Mouse (Mus musculus): ENCODE results near the gene Zfp2. TPM values are rescaled to one million over a fixed set of nuclear protein-coding genes. Genes with fewer than 3 reads are reported as not detected.
A peak's percentile ranks its signal among the peaks of the same experiment; 100 is the strongest.

Zfp2 gene
- polyA plus RNA-seq, 1 experiment from 2014 or later: 10.3 TPM

- no peak for ATAC-seq (ENCODE audit: insufficient number of reproducible peaks, low FRiP score, low TSS enrichment, low read depth)
- Histone ChIP-seq H3K27ac (replicated peaks) (no peak overlapping the region), H3K4me3 (replicated peaks) (peak overlapping the region; percentile 77), H3K36me3 (no peaks in the 10 kb centered on the region), H3K4me2 (replicated peaks) (peak overlapping the region; percentile 90), H3K4me1 (peaks cover 9% of the 10 kb centered on the region; the same call in 1 of the 2 replicates), H3K9ac (peak overlapping the region; percentile 59), H3K27me3 (0 out of 2 replicates have a peak, but pooled peaks cover 3% of the 10 kb centered on the region), H3K9me3 (replicated peaks) (no peaks in the 10 kb centered on the region)
- 26% methylated on average over 14 of the region's 14 CpGs for WGBS
Measured at GRCm38 (mm10) chr11:50930469-50931014, 14.6 kb upstream of the Zfp2 start.

DNA sequence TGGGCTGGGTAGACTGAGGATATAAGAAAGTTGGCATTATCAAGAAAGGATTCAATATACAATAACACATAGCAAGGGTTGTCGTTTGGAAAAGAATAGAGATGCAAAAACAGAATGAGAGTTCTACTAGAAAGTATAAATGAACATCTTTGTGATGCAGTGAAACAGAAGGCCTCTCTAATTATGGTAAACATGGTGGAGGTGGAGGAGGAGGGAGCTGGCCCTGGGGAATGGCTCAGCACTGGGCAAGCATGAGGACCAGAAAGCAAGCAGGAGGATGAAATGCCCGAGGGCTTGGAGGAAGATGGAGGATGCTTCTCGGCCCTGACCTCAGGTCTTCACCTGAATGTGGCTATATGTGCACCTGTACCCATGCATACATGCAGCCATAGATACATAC is 1.5 kb downstream of the Zfp2 start:
- H3K27me3 ChIP-seq: no peaks in the 10 kb centered on the region
- H3K4me3 ChIP-seq (replicated peaks): no peak overlapping the region
- peaks cover 36% of the 10 kb centered on the region for H3K36me3 ChIP-seq
- H3K27ac ChIP-seq (replicated peaks): no peak overlapping the region
- H3K9me3 ChIP-seq (replicated peaks): no peaks in the 10 kb centered on the region
- H3K4me1 ChIP-seq: no peaks in the 10 kb centered on the region
- WGBS: 94% methylated on average over 3 of the region's 3 CpGs
- no peak for ATAC-seq (ENCODE audit: insufficient number of reproducible peaks, low FRiP score, low TSS enrichment, low read depth)
- H3K9ac ChIP-seq: no peak overlapping the region
- no peak overlapping the region for H3K4me2 ChIP-seq (replicated peaks)

DNA sequence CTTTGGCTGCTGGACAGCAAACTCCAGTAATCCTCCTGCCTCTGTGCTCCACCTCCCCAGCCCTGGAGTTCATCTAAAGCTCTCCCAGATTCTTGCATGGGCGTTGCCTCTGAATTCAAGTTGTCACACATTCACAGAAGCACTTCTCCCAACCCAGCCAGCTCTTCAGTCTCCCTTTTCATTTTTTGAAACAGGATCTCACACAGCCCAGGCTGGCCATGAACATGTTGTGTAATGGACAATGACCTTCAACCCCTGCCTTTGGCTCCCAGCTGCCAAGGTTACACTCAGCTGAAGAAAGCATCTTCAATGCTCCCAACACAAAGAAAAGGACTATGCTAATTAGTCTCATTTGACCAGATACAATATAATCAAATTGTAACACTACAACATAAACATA is 2.7 kb downstream of the Zfp2 start:
- Histone ChIP-seq H3K36me3 (peaks cover 47% of the 10 kb centered on the region), H3K4me1 (no peaks in the 10 kb centered on the region), H3K9me3 (replicated peaks) (no peaks in the 10 kb centered on the region), H3K4me3 (replicated peaks) (no peak overlapping the region), H3K9ac (no peak overlapping the region), H3K4me2 (replicated peaks) (no peak overlapping the region), H3K27ac (replicated peaks) (no peak overlapping the region), H3K27me3 (no peaks in the 10 kb centered on the region)
- 90% methylated on average over 1 of the region's 1 CpGs for WGBS
- no peak for ATAC-seq (ENCODE audit: insufficient number of reproducible peaks, low FRiP score, low TSS enrichment, low read depth)

GRCm38 (mm10) chr11:50908136-50908535 is 7.8 kb downstream of the Zfp2 start:
- peaks cover 93% of the 10 kb centered on the region for H3K36me3 ChIP-seq
- 90% methylated on average over 5 of the region's 5 CpGs for WGBS

DNA sequence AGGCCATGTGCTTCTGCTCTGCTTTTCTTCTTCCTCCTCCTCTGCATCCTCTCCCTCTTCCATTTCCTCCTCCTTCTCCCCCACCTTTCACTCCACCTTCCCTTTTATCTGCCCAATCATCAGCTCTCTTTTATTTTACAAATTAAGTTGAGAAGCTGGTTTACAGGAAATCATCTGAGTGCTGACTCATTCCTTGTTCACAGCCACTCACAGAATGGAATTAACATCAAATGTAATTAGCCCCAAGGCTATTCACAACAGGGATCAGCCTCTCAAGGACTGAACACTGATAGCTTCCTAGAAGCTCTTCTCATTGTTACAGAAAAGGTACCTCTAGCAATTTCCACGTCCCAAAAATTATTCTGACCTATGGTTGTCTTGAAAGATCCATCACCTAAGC is 18.6 kb downstream of the Zfp2 start:
- Histone ChIP-seq H3K27me3 (no peaks in the 10 kb centered on the region), H3K4me2 (replicated peaks) (no peak overlapping the region), H3K36me3 (peaks cover 30% of the 10 kb centered on the region), H3K27ac (replicated peaks) (no peak overlapping the region), H3K4me3 (replicated peaks) (no peak overlapping the region), H3K9ac (no peak overlapping the region), H3K9me3 (replicated peaks) (peaks cover 50% of the 10 kb centered on the region), H3K4me1 (no peaks in the 10 kb centered on the region)
- WGBS: 77% methylated on average over 1 of the region's 1 CpGs
- no peak for ATAC-seq (ENCODE audit: insufficient number of reproducible peaks, low FRiP score, low TSS enrichment, low read depth)

More at GRCm38 (mm10) chr11:50908136-50908535, 7.8 kb downstream of the Zfp2 start:
- H3K4me3 ChIP-seq (replicated peaks): no peak overlapping the region
- H3K27ac ChIP-seq (replicated peaks): no peak overlapping the region
- no peaks in the 10 kb centered on the region for H3K4me1 ChIP-seq
- no peaks in the 10 kb centered on the region for H3K27me3 ChIP-seq
- no peak overlapping the region for H3K4me2 ChIP-seq (replicated peaks)
- ATAC-seq (ENCODE audit: insufficient number of reproducible peaks, low FRiP score, low TSS enrichment, low read depth): no peak
- H3K9me3 ChIP-seq (replicated peaks): peaks cover 32% of the 10 kb centered on the region
- H3K9ac ChIP-seq: no peak overlapping the region

DNA sequence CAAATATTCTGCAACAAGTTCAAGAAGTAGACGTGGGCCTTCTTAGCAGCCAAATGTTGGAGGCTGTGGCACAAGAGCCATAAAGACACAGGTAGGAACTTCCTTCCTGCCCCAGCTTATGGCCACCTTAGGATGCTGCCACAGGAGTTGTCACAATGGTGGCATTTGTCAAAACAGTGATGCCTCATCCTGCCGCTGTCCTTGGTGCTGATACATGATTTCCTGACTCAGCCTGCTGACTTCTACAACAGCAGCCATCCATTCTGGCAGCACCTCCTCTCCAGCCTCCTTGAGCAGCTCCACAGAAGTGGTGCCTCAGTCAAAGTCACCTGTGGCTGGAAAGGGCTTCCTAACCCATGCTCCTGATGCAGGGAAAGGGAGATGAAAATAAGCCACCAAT is 23.5 kb downstream of the Zfp2 start:
- Histone ChIP-seq H3K9me3 (replicated peaks) (peaks cover 12% of the 10 kb centered on the region; the same call in 1 of the 2 replicates), H3K36me3 (no peaks in the 10 kb centered on the region), H3K27ac (replicated peaks) (no peak overlapping the region), H3K4me1 (0 out of 2 replicates have a peak, but pooled peaks cover 3% of the 10 kb centered on the region), H3K27me3 (no peaks in the 10 kb centered on the region), H3K4me3 (replicated peaks) (no peak overlapping the region), H3K4me2 (replicated peaks) (no peak overlapping the region), H3K9ac (no peak overlapping the region)
- ATAC-seq (ENCODE audit: insufficient number of reproducible peaks, low FRiP score, low TSS enrichment, low read depth): no peak
- WGBS: 55% methylated on average over 2 of the region's 2 CpGs

DNA sequence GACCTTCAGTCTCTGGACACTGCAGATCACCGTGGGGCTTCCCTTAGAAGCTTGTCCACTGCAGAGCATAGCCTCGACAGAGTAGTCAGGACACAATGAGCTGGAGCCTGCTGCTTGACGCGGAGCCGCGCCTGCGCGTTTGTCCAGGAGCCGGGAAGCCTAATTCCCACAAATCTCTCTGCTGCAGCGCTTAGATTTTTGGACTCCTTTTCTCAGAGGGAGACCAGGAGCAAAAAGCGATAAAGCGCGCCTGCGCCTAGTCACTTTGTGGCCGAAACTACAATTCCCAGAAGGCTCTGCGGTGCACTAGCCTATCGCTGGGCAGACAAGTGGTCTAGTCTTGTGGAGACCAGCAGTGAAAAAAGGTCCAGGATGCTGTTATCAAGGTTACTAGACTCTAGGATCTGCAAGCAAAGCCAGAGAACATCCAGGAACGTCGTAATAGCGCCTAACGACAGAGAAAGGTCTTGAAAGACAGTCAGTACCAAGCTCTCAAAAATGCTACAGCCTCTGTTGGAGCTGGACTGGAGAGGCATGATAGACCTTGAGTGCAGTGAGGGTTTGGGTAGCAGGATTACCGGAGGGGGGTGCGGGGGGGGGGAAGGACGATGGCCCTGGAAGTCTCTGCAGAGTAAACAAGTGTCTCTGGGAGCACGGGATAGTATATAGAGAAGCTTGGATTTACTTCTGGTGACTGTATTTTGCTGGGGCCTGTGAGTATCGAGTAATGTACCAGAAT is 28.4 kb downstream of the Zfp2 start, which contains the start of gene Zfp454:
Zfp454 (minus strand) TSS at position 262 of the 739 bp plus-strand sequence.
- ATAC-seq (ENCODE audit: insufficient number of reproducible peaks, low FRiP score, low TSS enrichment, low read depth): peak; percentile 90
- 7% methylated on average over 26 of the region's 26 CpGs for WGBS

DNA sequence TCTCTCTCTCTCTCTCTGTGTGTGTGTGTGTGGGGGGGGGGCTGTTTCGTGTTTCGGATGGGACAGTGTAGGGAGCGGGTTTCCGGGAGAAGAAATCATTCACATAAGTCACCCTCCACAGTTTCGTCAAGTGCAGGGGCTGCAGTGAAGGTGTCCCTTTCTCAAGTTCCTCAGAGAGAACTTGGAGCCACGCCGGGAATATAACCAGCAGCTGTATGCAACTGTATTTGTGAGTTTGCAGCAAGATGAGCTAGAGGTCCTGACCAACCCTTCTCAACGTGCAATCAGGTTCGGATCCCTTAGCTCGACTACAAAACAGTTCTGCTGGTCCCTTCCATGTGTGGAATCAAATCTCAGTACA is 29.1 kb downstream of the Zfp2 start:
- 4% methylated on average over 10 of the region's 10 CpGs for WGBS
- Histone ChIP-seq H3K9ac (peak overlapping the region; percentile 43), H3K27ac (replicated peaks) (peak overlapping the region; percentile 70; the same call in 1 of the 2 replicates), H3K9me3 (replicated peaks) (no peaks in the 10 kb centered on the region), H3K36me3 (peaks cover 32% of the 10 kb centered on the region), H3K4me3 (replicated peaks) (peak overlapping the region; percentile 51), H3K27me3 (no peaks in the 10 kb centered on the region), H3K4me2 (replicated peaks) (peak overlapping the region; percentile 76), H3K4me1 (peaks cover 11% of the 10 kb centered on the region)
- peak; percentile 61; the same call in 1 of the 2 replicates for ATAC-seq (ENCODE audit: insufficient number of reproducible peaks, low FRiP score, low TSS enrichment, low read depth)

More for the DNA sequence above, 28.4 kb downstream of the Zfp2 start, which contains the start of gene Zfp454:
- Histone ChIP-seq H3K4me3 (replicated peaks) (peak within 1 kb of the TSS; percentile 51), H3K4me2 (replicated peaks) (peak within 1 kb of the TSS; percentile 76), H3K27ac (replicated peaks) (peak within 1 kb of the TSS; percentile 70; the same call in 1 of the 2 replicates), H3K27me3 (no peaks in the 10 kb centered on the region), H3K9me3 (replicated peaks) (no peaks in the 10 kb centered on the region), H3K9ac (peak within 1 kb of the TSS; percentile 43), H3K4me1 (peaks cover 11% of the 10 kb centered on the region), H3K36me3 (peaks cover 26% of the 10 kb centered on the region)

DNA sequence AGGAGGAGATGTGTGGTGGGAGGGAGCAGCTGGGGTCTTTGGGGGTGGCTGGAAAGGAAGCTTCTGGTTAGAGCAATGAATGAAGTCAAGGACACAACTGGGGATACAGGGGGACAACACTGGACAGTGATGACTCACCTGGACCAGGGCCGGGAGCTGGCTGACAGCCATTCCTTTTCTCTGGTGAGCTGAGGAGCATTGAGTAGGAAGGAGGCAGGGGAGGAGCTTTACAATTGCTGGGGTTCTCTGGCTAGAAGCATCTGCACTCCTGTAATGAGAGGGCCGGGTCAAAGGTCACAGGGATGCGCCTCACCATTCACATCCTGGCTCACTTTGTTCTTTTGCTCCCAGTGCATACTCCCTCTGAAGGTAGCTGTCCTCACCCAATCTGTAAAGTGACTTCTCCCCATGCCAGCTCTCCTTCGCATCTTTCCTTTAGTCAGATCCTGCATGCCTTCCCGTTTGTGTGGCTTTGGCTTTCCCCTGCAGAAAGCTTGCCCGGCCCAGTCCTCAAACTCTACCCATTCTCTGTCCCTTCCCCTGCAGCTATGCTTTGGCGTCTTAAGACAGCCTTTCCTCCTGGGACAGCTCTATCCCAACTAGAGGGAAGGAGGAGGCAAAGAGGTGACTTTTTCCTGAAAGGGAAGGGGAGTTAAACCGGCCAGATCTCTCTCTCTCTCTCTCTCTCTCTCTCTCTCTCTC is 29.6 kb downstream of the Zfp2 start:
- Histone ChIP-seq H3K9me3 (replicated peaks) (no peaks in the 10 kb centered on the region), H3K4me2 (replicated peaks) (peak overlapping the region; percentile 76)

DNA sequence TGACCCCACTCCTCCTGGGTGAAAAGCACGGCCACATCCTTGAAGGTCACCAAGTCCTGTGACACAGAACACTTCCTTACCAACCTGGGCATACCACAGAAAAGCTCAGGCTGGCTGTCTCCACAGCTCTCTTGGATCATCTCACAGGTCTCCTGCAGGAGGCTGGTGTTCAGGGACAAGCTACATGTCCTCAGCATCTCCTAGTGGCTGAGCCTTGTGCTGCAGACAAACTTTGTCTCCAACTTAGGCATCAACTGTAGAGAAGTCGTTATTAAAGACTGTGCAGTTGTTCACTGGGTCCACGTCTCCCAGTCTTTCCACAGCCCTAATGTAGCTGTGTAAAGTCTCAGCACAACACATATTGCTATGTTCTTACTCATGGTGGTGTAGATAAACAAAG is 32.2 kb downstream of the Zfp2 start:
- Histone ChIP-seq H3K4me2 (replicated peaks) (no peak overlapping the region), H3K36me3 (peaks cover 57% of the 10 kb centered on the region)
- WGBS: 86% methylated on average over 3 of the region's 3 CpGs

More for the DNA sequence above, 29.6 kb downstream of the Zfp2 start:
- 34% methylated on average over 8 of the region's 8 CpGs for WGBS
- Histone ChIP-seq H3K4me1 (peaks cover 11% of the 10 kb centered on the region), H3K36me3 (peaks cover 36% of the 10 kb centered on the region), H3K9ac (peak overlapping the region; percentile 43), H3K4me3 (replicated peaks) (peak overlapping the region; percentile 51), H3K27ac (replicated peaks) (no peak overlapping the region), H3K27me3 (no peaks in the 10 kb centered on the region)
- ATAC-seq (ENCODE audit: insufficient number of reproducible peaks, low FRiP score, low TSS enrichment, low read depth): no peak

GRCm38 (mm10) chr11:50878641-50879040 is 37.3 kb downstream of the Zfp2 start:
- H3K36me3 ChIP-seq: peaks cover 83% of the 10 kb centered on the region
- 90% methylated on average over 3 of the region's 3 CpGs for WGBS

More for the DNA sequence above, 32.2 kb downstream of the Zfp2 start:
- peaks cover 11% of the 10 kb centered on the region for H3K4me1 ChIP-seq
- H3K9me3 ChIP-seq (replicated peaks): no peaks in the 10 kb centered on the region
- H3K27me3 ChIP-seq: no peaks in the 10 kb centered on the region
- no peak overlapping the region for H3K4me3 ChIP-seq (replicated peaks)
- ATAC-seq (ENCODE audit: insufficient number of reproducible peaks, low FRiP score, low TSS enrichment, low read depth): no peak
- H3K27ac ChIP-seq (replicated peaks): no peak overlapping the region
- no peak overlapping the region for H3K9ac ChIP-seq

More at GRCm38 (mm10) chr11:50878641-50879040, 37.3 kb downstream of the Zfp2 start:
- H3K27me3 ChIP-seq: no peaks in the 10 kb centered on the region
- no peak overlapping the region for H3K27ac ChIP-seq (replicated peaks)
- no peak overlapping the region for H3K4me3 ChIP-seq (replicated peaks)
- H3K9me3 ChIP-seq (replicated peaks): peaks cover 11% of the 10 kb centered on the region
- no peak overlapping the region for H3K4me2 ChIP-seq (replicated peaks)
- H3K9ac ChIP-seq: no peak overlapping the region
- H3K4me1 ChIP-seq: no peaks in the 10 kb centered on the region
- ATAC-seq (ENCODE audit: insufficient number of reproducible peaks, low FRiP score, low TSS enrichment, low read depth): no peak
